In the genomic region with DNA sequence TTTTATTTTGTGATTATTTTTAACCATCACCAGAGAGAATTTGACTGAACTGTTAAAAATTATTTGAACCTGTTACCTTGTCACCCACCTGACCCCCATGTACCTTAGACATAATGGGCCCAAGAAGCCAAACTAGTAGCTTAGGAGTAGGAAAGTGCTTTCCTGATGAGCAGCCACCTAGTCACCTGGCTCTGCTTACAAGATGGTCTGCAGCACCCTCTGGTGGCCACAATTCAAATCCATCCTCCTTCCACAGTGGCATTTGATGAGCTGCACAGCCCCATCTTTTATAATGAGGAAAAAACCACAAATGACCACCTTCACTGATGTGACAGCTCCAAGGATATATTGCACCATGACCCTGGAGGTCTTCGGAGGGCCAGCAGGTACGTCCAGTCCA, we compare ENCODE assay signal across 8 mouse cellular contexts. TPM values are rescaled to one million over a fixed set of nuclear protein-coding genes. Genes with fewer than 3 reads are reported as not detected.
A peak's percentile ranks its signal among the peaks of the same experiment; 100 is the strongest.
DNase-seq lines count a peak whose midpoint lies in the region; ATAC-seq and TF ChIP-seq lines count a peak whose summit lies in the region.

No protein-coding gene starts in this region.

- no peaks in the 10 kb centered on the region for H3K27me3 ChIP-seq in thymus, adult 2 months (ENCODE audit: control insufficient read depth, insufficient read depth, low read length)
- no peaks in the 10 kb centered on the region for H3K27me3 ChIP-seq in forebrain, embryonic 10.5 days (ENCODE audit: poor library complexity, severe bottlenecking)

- ATAC-seq in inflammation-experienced regulatory T-cells, adult 6 months, result peak; percentile 41
- ATAC-seq in activated CD4-positive, CD25-positive, alpha-beta regulatory T cell, adult 4 months, result no peak

- no peaks in the 10 kb centered on the region for H3K4me1 ChIP-seq in thymus, adult 2 months (replicated peaks; ENCODE audit: control insufficient read depth, insufficient read depth, low read length)
- no peaks in the 10 kb centered on the region for H3K4me1 ChIP-seq in bone marrow macrophage, adult 2 months (ENCODE audit: control insufficient read depth, insufficient read depth, low read length)
- no peaks in the 10 kb centered on the region for H3K4me1 ChIP-seq in forebrain, embryonic 10.5 days

- no peak overlapping the region for H3K4me3 ChIP-seq in thymus, adult 2 months (ENCODE audit: control insufficient read depth, insufficient read depth, low read length)
- no peak overlapping the region for H3K4me3 ChIP-seq in bone marrow macrophage, adult 2 months (ENCODE audit: insufficient read depth, low read length)
- no peak overlapping the region for H3K4me3 ChIP-seq in forebrain, embryonic 10.5 days

- WGBS in thymus, adult 2 months, result 95% methylated on average over 2 of the region's 2 CpGs
- WGBS in forebrain, embryonic 10.5 days, result 85% methylated on average over 2 of the region's 2 CpGs

- H3K36me3 ChIP-seq in thymus, adult 2 months (ENCODE audit: control insufficient read depth, insufficient read depth, low read length), result peaks cover 13% of the 10 kb centered on the region
- peaks cover 73% of the 10 kb centered on the region for H3K36me3 ChIP-seq in forebrain, embryonic 10.5 days (replicated peaks)

- TF ChIP-seq POLR2A in thymus, adult 2 months (IDR thresholded peaks at IDR 0.05; ENCODE audit: control insufficient read depth, extremely low read depth, insufficient read depth, low read length, poor library complexity), result no peak
- no peak for TF ChIP-seq POLR2A in bone marrow macrophage, adult 2 months (IDR thresholded peaks at IDR 0.05; ENCODE audit: borderline replicate concordance, low read depth, low read length)

- TF ChIP-seq CTCF in thymus, adult 2 months (IDR thresholded peaks at IDR 0.05; ENCODE audit: borderline replicate concordance, control insufficient read depth, extremely low read depth, insufficient read depth, low read length, poor library complexity), result 0 out of 2 replicates have a peak, but pooled peaks have one; percentile 21
- peak; percentile 32; the same call in 1 of the 2 replicates for TF ChIP-seq CTCF in bone marrow macrophage, adult 2 months (IDR thresholded peaks at IDR 0.05; ENCODE audit: low read depth, low read length)

- intact Hi-C loops in left cerebral cortex, postnatal 25 days (cut with DNase I), result loop anchor here (2.0 kb wide), 1 partner anchor 890 kb away; no protein-coding TSS in a partner anchor

- no peak overlapping the region for H3K27ac ChIP-seq in thymus, adult 2 months (ENCODE audit: control insufficient read depth, insufficient read depth, low read length)
- H3K27ac ChIP-seq in bone marrow macrophage, adult 2 months (ENCODE audit: insufficient read depth, low read depth, low read length), result no peak overlapping the region
- no peak overlapping the region for H3K27ac ChIP-seq in forebrain, embryonic 10.5 days

- no peaks in the 10 kb centered on the region for H3K9me3 ChIP-seq in forebrain, embryonic 10.5 days

- DNase-seq in thymus, adult 2 months, result peak; percentile 49
- DNase-seq in thymus, adult 18-20 months, result no peak
- DNase-seq in forebrain, embryonic 10.5 days (ENCODE audit: extremely low spot score, low spot score), result peak; percentile 37
- DNase-seq in left cerebral cortex, postnatal 25 days (ENCODE audit: low spot score in 2 of 2), result peak; percentile 68 to 79
- DNase-seq in naive thymus-derived CD4-positive, alpha-beta T cell, adult 2 months (ENCODE audit: low read depth), result peak; percentile 25

RNA-seq across cellular contexts. Expression of a gene that starts 50.5 kb away (rescaled TPM):
- polyA plus RNA-seq in thymus, adult 2 months (2012; rRNA removed), result 35.7 and 36.7 TPM in 2 replicates
- polyA plus RNA-seq in bone marrow macrophage, adult 2 months (2012; ENCODE audit: insufficient read depth, insufficient read length, missing spikeins), result 19.8 and 22.7 TPM in 2 replicates
- 21.8 and 22.4 TPM in 2 replicates for polyA plus RNA-seq in forebrain, embryonic 10.5 days (2016; fragmentation: Nextera tagmentation; extraction: Ambion mirVana)
- 10 to 100 TPM; 11.1 to 28.4 (median 20.2) TPM for polyA plus RNA-seq in inflammation-experienced regulatory T-cells, adult 6 months (2017; shearing (Covaris generic))
- 10 to 100 TPM; 60.7 to 69.3 TPM for total RNA-seq in left cerebral cortex, postnatal 25 days (2021)
- polyA plus RNA-seq in activated CD4-positive, CD25-positive, alpha-beta regulatory T cell, adult 4 months (2017; shearing (Covaris generic)), result 10 to 100 TPM; 15.6 to 16.7 TPM

Comparison
In these comparisons a context has a peak if more than half of its experiments do, and no peak if none do; other contexts are left out.
1. DNase-seq: peak in thymus, adult 2 months (single experiment), forebrain, embryonic 10.5 days (single experiment), left cerebral cortex, postnatal 25 days (2 of 2) and naive thymus-derived CD4-positive, alpha-beta T cell, adult 2 months (single experiment); none in thymus, adult 18-20 months (0 of 2).